Mouse (Mus musculus): Measurements from ENCODE around the gene Tmem132c.

DNA sequence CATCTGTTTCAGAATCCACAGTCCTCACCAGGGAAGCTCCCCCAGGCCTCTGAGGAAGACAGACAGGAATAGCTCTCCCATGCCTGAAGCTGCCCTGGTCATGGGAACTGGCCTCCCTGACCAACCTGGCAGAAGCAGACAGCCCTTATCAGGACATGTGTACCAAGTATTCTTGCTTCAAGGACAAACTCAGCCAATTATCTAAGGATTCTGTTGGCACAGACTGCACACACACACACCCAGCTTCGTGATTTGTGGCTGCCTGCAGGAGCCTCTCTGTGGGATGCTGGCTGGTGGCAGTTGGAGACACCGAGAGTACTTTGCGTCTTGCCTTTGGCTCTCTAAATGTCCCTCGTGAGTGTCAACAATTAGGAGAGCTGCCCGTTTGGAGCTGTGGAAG, 226.5 kb downstream of the Tmem132c start:
- TF ChIP-seq CTCF (IDR thresholded peaks at IDR 0.05) (no peak), POLR2A (IDR thresholded peaks at IDR 0.05; ENCODE audit: insufficient read depth, low read depth, low read length) (no peak), EP300 (IDR thresholded peaks at IDR 0.05; ENCODE audit: insufficient read depth, low read depth, low read length) (peak; percentile 72; the same call in 1 of the 2 replicates)

All from heart, adult 2 months (tissue).